Mouse (Mus musculus) liver, postnatal 0 days (tissue): Measurements from ENCODE around the gene Supt6.

Source experiments
- CTCF ChIP-seq: sonication (generic); IDR thresholded peaks from 2 replicates; pipeline ENCODE4 v1.5.1; 2016; ENCODE audit warnings: antibody characterized with exemption, low read depth
- EP300 ChIP-seq: IDR thresholded peaks from 2 replicates; pipeline ENCODE4 v1.6.1; 2016; ENCODE audit warnings: antibody characterized with exemption, low read depth, mild to moderate bottlenecking

GRCm38 (mm10) chr11:78160675-78161074 is 85.1 kb downstream of the Supt6 start:
- TF ChIP-seq EP300 (no peak), CTCF (no peak)
